Mouse (Mus musculus): ENCODE results near the gene Tysnd1.

Gene Tysnd1

DNA sequence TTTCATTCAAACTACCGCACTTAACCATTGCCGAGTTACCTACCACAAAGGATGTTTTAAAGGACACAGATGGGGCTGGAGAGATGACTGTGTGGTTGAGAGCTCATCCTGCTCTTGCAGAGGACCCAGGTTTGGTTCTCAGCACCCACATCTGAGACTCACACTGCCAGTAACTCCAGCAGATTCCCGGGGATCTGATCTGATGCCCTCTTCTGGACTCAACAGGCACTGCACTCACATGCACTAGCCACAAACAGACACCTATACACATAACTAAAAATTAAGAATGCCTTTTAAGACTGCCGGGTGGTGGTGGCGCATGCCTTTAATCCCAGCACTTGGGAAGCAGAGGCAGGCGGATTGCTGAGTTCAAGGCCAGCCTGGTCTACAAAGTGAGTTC is 34.9 kb downstream of the Tysnd1 start:
- DNase-seq (ENCODE audit: inconsistent age in 2 of 2, low spot score in 1 of 2), result peak in 1 of 2 experiments; percentile 37

DNA sequence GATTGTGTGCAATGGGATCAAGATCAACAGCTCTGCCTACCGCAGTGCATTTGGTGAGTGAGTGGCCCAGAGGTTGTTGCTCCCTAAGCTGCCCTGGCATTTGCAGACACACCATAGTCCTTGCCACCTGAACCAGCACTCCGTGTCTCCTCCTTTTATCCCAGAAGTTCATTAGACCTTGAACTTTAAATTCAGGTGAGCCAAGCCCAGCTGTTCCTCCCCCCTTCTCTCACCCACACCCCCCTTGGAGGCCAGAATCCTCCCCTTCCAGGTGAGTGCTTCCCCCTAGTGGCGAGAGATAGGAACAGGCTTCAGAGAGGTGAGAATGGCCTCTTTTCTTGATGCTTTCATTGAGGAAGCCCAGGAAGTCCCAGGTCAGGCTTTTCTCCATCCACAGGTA is 39.1 kb downstream of the Tysnd1 start:
- peak; percentile 51 to 80 for DNase-seq (ENCODE audit: inconsistent age in 2 of 2, low spot score in 1 of 2)

DNA sequence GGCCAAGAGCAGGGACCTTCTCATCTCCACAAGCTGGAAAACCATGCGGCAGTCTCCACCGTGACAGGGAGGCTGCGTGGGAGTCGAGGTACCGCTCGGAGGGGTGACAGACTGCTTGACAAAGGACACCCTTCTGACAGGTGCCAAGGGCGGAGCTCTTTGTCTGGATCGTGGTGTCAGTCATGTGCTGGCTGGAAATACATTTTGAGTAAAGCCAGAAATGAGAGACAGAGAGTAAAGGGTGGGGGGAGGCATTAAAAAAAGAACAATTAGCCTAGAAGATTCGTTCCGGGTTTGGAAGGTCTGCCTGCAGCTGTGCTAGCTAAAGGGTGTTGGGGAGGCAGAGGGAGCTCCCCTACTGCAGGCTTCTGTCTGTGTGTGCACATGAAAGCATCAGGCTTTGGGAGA is 41.4 kb downstream of the Tysnd1 start:
- peak in 1 of 2 experiments; percentile 35 for DNase-seq (ENCODE audit: inconsistent age in 2 of 2, low spot score in 1 of 2)

DNA sequence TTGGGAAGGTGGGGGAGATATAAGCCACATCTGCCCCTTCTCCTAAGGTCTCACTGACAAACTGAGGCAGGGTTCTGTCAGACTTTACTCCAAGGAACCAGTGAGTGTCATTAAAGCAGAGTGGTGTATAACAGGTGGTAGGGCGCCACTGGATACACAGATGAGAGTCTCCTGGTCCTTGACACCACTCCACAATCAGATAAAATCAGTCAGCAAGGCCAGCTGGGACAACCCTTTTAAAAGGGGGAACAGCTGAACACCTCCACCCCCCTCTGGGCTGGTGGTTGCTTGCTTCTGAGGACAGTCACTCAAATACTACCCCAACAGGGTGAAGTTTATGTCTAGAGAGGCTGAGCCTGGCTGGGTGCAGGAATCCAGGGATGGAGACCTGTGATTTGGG is 42.2 kb downstream of the Tysnd1 start:
- DNase-seq (ENCODE audit: inconsistent age in 2 of 2, low spot score in 1 of 2), result peak in 1 of 2 experiments; percentile 54

DNA sequence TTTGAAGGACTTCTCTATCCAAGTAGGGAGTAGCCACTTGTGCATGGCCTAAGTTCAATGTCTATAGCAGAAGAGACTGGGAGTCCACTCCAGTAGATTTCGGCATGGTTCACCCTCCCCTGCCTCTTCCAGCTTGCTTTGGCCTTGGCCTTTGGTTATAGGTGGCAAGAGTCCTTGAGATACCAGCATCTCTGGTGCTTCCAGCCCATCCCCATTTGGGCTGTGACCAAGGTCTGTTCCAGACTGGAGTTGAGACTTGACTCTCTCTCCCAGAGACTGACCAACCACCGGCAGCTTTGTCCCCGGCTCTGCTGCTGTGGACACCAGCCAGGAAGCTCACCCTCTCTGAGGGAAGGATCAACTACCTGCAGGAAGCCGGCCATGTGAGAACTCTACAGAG is 42.8 kb downstream of the Tysnd1 start:
- DNase-seq (ENCODE audit: inconsistent age in 2 of 2, low spot score in 1 of 2), result peak; percentile 84 to 85

DNA sequence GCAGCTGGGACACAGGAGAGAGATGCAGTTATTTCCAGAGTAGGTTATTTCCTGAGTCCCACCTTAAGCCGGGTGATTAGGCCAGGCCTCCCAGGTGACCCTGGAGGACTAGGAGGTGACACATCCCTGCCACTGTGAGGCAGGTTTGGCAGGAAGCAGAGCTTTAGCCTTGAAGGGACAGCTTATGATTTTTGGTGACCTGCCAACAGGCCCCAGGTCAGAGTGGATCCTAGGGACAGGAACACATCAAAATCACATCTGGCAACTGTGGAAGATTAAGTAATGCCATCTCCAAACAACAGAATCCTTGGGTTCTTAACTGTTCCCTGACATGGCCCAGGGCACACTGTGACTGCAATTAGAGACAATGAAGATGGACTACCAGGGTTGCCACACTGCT is 46.0 kb downstream of the Tysnd1 start:
- DNase-seq (ENCODE audit: inconsistent age in 2 of 2, low spot score in 1 of 2), result peak; percentile 85 to 93

DNA sequence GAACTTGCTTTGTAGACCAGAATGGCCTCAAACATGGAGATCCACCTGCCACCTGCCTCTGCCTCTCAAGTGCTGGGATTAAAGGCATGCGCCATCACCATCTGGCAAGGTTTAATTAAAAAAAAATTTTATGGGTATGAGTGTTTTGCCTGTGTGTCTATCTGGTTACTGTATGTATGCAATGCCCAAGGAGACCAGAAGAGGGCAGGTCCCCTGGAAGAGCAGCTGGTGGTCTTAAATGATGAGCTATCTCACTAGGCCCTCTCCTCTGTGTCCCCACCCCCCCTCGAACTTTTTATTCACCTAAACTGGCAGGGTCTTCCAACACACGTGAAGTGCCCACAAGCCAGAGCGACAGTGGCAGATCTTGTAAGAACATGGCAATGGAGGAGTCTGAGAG is 46.6 kb downstream of the Tysnd1 start:
- DNase-seq (ENCODE audit: inconsistent age in 2 of 2, low spot score in 1 of 2), result peak in 1 of 2 experiments; percentile 41

DNA sequence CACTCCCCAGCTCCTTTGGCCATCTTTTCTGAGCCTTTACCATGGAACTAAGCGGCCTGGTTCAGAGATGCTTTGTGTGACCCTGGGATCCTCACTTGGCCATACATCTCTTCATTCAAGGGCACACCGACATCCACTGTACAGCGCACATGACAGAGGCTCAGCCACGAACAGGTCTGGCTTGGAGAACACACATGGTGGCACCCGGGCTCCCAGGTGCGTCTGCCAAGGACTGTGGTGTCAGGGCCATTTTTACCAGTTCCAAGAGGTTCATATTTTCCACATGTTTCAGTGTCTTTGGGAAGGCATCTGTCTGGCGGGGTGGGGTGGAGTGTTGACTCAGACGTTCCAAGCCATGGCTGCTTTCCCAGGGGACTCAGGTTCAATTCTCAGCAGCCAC is 47.0 kb downstream of the Tysnd1 start:
- peak; percentile 39 to 65 for DNase-seq (ENCODE audit: inconsistent age in 2 of 2, low spot score in 1 of 2)

DNA sequence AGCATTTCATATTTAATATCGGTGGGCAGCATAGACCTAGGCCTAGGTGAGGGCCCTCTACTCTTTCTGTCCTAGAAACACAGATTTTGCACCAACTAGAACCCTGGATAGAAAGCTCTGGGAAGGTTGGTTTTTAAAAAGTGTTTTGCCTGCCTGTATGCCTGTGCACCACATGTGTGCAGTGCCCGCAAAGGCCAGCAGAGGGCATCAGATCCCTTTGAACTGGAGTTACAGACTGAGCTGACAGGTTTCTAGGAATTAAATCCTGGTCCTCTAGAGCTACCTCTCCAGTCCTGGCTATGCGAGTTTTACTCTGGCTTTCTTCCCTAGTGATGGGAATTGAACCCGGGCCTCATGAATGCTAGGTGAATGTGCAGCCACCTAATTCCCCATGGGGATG is 49.8 kb downstream of the Tysnd1 start:
- peak in 1 of 2 experiments; percentile 71 for DNase-seq (ENCODE audit: inconsistent age in 2 of 2, low spot score in 1 of 2)

DNA sequence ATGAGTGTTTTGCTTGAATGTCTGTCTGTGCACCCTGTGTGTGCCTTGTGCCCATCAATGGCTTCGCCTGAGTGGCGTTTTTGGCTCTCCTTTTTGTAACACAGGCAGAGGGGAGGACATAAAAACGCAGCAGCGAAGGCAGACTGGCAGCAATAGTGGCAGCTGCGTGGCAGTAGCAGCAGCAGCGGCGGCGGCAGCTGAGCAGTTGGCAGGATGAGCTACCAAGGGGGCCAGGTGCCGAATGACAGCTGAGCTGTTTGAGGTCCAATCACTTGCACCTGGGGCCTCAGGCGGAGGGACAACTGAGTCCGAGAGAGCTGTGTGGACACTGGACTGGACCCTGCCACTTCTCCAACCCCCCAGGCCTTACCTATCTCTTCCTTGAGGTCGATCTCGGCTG is 52.0 kb downstream of the Tysnd1 start:
- no peak for DNase-seq (ENCODE audit: inconsistent age in 2 of 2, low spot score in 1 of 2)

DNA sequence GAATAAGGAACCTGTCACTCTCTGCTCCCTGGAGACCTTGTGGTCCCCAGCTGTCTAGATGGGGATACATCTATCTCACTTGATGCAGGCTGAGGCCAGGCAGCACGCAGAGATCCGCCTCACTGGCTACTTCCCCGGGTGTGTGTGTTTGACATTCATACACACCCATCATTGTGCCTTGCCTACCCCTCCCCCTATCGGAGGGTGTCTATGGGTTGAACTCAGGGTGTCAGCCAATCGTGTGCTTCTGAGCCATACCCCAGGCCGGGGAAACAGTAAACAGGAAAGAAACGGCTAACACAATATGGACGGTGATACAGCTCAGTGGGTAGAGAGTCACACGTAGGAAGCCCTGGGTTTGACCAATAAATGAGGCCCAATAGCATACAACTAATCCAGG is 54.7 kb downstream of the Tysnd1 start:
- no peak for DNase-seq (ENCODE audit: inconsistent age in 2 of 2, low spot score in 1 of 2)

DNA sequence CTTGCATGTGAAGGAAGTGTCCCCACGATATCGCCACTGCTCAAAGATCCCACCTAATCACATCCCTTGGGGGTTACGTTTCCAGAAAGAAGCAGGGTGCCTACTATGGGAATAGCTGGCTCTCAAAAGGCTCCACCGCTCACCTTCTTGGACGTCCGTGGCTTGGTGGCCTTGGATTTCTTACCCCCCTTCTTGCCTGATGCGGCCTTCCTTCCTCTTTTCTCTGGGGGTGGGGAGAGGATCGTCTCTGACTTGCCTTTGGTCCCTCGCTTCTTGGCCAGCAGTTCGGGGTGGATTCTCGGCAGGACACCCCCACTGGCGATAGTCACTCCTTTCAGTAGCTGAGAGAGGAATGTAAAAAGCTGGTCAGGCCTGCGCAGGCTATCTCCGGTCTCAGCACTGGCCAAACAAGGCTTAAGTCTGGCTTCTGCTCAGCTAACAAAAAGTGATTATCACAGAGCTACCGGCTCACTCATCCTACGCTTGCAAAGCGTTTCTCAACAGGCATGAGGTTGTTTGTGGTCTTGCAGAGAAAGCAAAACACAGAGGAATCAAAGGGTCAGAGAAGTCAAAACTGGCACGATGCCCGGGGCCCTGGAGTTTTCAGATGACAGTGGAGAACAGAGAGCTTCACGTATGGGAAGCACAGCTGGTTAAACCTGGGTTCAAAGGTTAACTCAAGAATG is 56.4 kb downstream of the Tysnd1 start:
- peak; percentile 63 to 76 for DNase-seq (ENCODE audit: inconsistent age in 2 of 2, low spot score in 1 of 2)
